Mouse (Mus musculus): ENCODE measurements around the gene Rps6kb1.

Rps6kb1 gene

GRCm38 (mm10) chr11:86580319-86581113 is 35.9 kb upstream of the Rps6kb1 start:
- no peak for DNase-seq (ENCODE audit: low spot score)

GRCm38 (mm10) chr11:86579731-86580318 is 35.2 kb upstream of the Rps6kb1 start:
- no peak for DNase-seq (ENCODE audit: low spot score)

GRCm38 (mm10) chr11:86578809-86579730 is 34.5 kb upstream of the Rps6kb1 start:
- DNase-seq (ENCODE audit: low spot score), result no peak

GRCm38 (mm10) chr11:86578106-86578808 is 33.7 kb upstream of the Rps6kb1 start:
- no peak for DNase-seq (ENCODE audit: low spot score)

GRCm38 (mm10) chr11:86577231-86577630 is 32.6 kb upstream of the Rps6kb1 start:
- DNase-seq (ENCODE audit: low spot score), result no peak

GRCm38 (mm10) chr11:86575632-86576378 is 31.2 kb upstream of the Rps6kb1 start:
- DNase-seq (ENCODE audit: low spot score), result no peak

GRCm38 (mm10) chr11:86574408-86574807 is 29.8 kb upstream of the Rps6kb1 start:
- no peak for DNase-seq (ENCODE audit: low spot score)

GRCm38 (mm10) chr11:86573646-86574231 is 29.1 kb upstream of the Rps6kb1 start:
- DNase-seq (ENCODE audit: low spot score), result no peak

GRCm38 (mm10) chr11:86572623-86573022 is 28.0 kb upstream of the Rps6kb1 start:
- DNase-seq (ENCODE audit: low spot score), result no peak

- DNase-seq (ENCODE audit: low spot score), result no peak
Observed at GRCm38 (mm10) chr11:86571871-86572270, 27.3 kb upstream of the Rps6kb1 start.

- no peak for DNase-seq (ENCODE audit: low spot score)
Observed at GRCm38 (mm10) chr11:86571047-86571855, 26.6 kb upstream of the Rps6kb1 start.

- DNase-seq (ENCODE audit: low spot score), result no peak
Observed at GRCm38 (mm10) chr11:86570261-86570746, 25.7 kb upstream of the Rps6kb1 start.

- no peak for DNase-seq (ENCODE audit: low spot score)
Observed at GRCm38 (mm10) chr11:86568425-86568824, 23.8 kb upstream of the Rps6kb1 start.

GRCm38 (mm10) chr11:86558258-86558657 is 13.7 kb upstream of the Rps6kb1 start:
- DNase-seq (ENCODE audit: low spot score), result no peak

- DNase-seq (ENCODE audit: low spot score), result no peak
Observed at GRCm38 (mm10) chr11:86553525-86553924, 8.9 kb upstream of the Rps6kb1 start.

- DNase-seq (ENCODE audit: low spot score), result no peak
Observed at GRCm38 (mm10) chr11:86547412-86547811, 2.8 kb upstream of the Rps6kb1 start.

GRCm38 (mm10) chr11:86545556-86545955 is 951 bp upstream of the Rps6kb1 start:
- no peak for DNase-seq (ENCODE audit: low spot score)

- no peak for DNase-seq (ENCODE audit: low spot score)
Observed at GRCm38 (mm10) chr11:86543960-86544638, 506 bp downstream of the Rps6kb1 start.

GRCm38 (mm10) chr11:86542851-86543250 is 1.8 kb downstream of the Rps6kb1 start:
- DNase-seq (ENCODE audit: low spot score), result no peak
